Mouse (Mus musculus) CH12.LX (cell line): ENCODE data around the gene Hspb9. TPM values are rescaled to one million over a fixed set of nuclear protein-coding genes. Genes with fewer than 3 reads are reported as not detected.
A peak's percentile ranks its signal among the peaks of the same experiment; 100 is the strongest.

Experiments used
- DNase-seq: peaks from one replicate; pipeline ENCODE4 v3.0.0-alpha.2; 2013; ENCODE audit errors: extremely low read depth
- H3K27ac ChIP-seq: 2 replicates; pipeline ENCODE4 v1.5.1; 2012; ENCODE audit warnings: low read depth, mild to moderate bottlenecking, control low read depth, moderate library complexity; ENCODE audit not compliant: insufficient read depth
- H3K27me3 ChIP-seq: replicated peaks from 2 replicates; pipeline ENCODE3; 2012; ENCODE audit warnings: inconsistent platforms
- H3K36me3 ChIP-seq, 2 experiments: replicated peaks in 1 of 2; 2 replicates each; pipeline versions ENCODE3 to v1.6.1; 2012; ENCODE audit warnings: inconsistent platforms in 1 of 2, low read length in 1 of 2, mild to moderate bottlenecking in 1 of 2, mixed read lengths in 1 of 2, moderate library complexity in 1 of 2; ENCODE audit not compliant: control insufficient read depth in 1 of 2, insufficient read depth in 1 of 2
- H3K4me1 ChIP-seq, 2 experiments: 2 replicates each; pipeline ENCODE4 v1.6.1; 2012; ENCODE audit warnings: inconsistent platforms in 1 of 2, moderate library complexity in 1 of 2; ENCODE audit not compliant: insufficient read depth in 2 of 2, control insufficient read depth in 1 of 2
- H3K4me2 ChIP-seq: 2 replicates; pipeline ENCODE4 v1.6.1; 2012; ENCODE audit warnings: low read depth, mild to moderate bottlenecking, control low read depth; ENCODE audit not compliant: poor library complexity, insufficient read depth, severe bottlenecking
- H3K4me3 ChIP-seq, 3 experiments: fragments of 150-350 bp in 1 of 3; sonication (generic) in 1 of 3; replicated peaks in 1 of 3; 2 replicates each; pipeline versions ENCODE3 to v1.5.1; 2011 to 2012; ENCODE audit warnings: low read depth in 2 of 3, low read length in 2 of 3, mild to moderate bottlenecking in 2 of 3, moderate library complexity in 2 of 3, control low read depth in 1 of 3, improper control_type of control experiment in 1 of 3, inconsistent platforms in 1 of 3, mixed read lengths in 1 of 3; ENCODE audit not compliant: poor library complexity in 1 of 3
- H3K79me2 ChIP-seq: replicated peaks from 2 replicates; pipeline ENCODE4 v1.6.1; 2012; ENCODE audit warnings: mild to moderate bottlenecking, moderate library complexity; ENCODE audit not compliant: control insufficient read depth, poor library complexity, insufficient read depth, severe bottlenecking; ENCODE audit errors: extremely low read depth
- H3K9ac ChIP-seq: 2 replicates; pipeline ENCODE4 v1.6.1; 2012; ENCODE audit warnings: low read depth, mild to moderate bottlenecking, control low read depth, moderate library complexity; ENCODE audit not compliant: insufficient read depth
- H3K9me3 ChIP-seq: replicated peaks from 2 replicates; pipeline ENCODE3; 2012; ENCODE audit warnings: low read length, inconsistent platforms, mixed read lengths
- BHLHE40 ChIP-seq: IDR thresholded peaks from 2 replicates; pipeline ENCODE4 v1.6.1; 2011; ENCODE audit warnings: mild to moderate bottlenecking, low read depth, low read length, improper control_type of control experiment
- CHD1 ChIP-seq: IDR thresholded peaks from 2 replicates; pipeline ENCODE4 v1.6.1; 2012; ENCODE audit warnings: low read depth, low read length, improper control_type of control experiment, inconsistent platforms
- CHD2 ChIP-seq: IDR thresholded peaks from 2 replicates; pipeline ENCODE4 v1.6.1; 2011; ENCODE audit warnings: low read length, improper control_type of control experiment
- CTCF ChIP-seq, 2 experiments: IDR thresholded peaks in 1 of 2; conservative IDR thresholded peaks in 1 of 2; 2 replicates each; pipeline ENCODE4 v1.5.1; 2011 to 2012; ENCODE audit warnings: low read depth in 2 of 2, low read length in 2 of 2, improper control_type of control experiment in 1 of 2, inconsistent platforms in 1 of 2, mild to moderate bottlenecking in 1 of 2, moderate library complexity in 1 of 2
- E2F4 ChIP-seq: IDR thresholded peaks from 2 replicates; pipeline ENCODE4 v1.6.1; 2011; ENCODE audit warnings: low read depth, low read length, improper control_type of control experiment; ENCODE audit not compliant: insufficient replicate concordance
- ELF1 ChIP-seq: IDR thresholded peaks from 2 replicates; pipeline ENCODE4 v1.6.1; 2014; ENCODE audit warnings: low read depth, mild to moderate bottlenecking, inconsistent platforms, low read length, improper control_type of control experiment
- EP300 ChIP-seq: IDR thresholded peaks from 2 replicates; pipeline ENCODE4 v1.6.1; 2011; ENCODE audit warnings: low read length, improper control_type of control experiment
- ETS1 ChIP-seq: conservative IDR thresholded peaks from 2 replicates; pipeline ENCODE4 v1.6.1; 2012; ENCODE audit warnings: low read depth, mild to moderate bottlenecking, inconsistent platforms, low read length, improper control_type of control experiment, moderate library complexity
- GABPA ChIP-seq: IDR thresholded peaks from 2 replicates; pipeline ENCODE4 v1.6.1; 2012; ENCODE audit warnings: low read depth, low read length, improper control_type of control experiment, inconsistent platforms; ENCODE audit not compliant: insufficient replicate concordance
- HCFC1 ChIP-seq: IDR thresholded peaks from 2 replicates; pipeline ENCODE4 v1.6.1; 2012; ENCODE audit warnings: low read depth, mild to moderate bottlenecking, inconsistent platforms, low read length, improper control_type of control experiment
- IRF4 ChIP-seq: IDR thresholded peaks from 2 replicates; pipeline ENCODE4 v1.6.1; 2014; ENCODE audit warnings: low read depth, mild to moderate bottlenecking, inconsistent platforms, low read length, improper control_type of control experiment
- JUND ChIP-seq: conservative IDR thresholded peaks from 2 replicates; pipeline ENCODE4 v1.6.1; 2011; ENCODE audit warnings: low read depth, low read length, improper control_type of control experiment
- KAT2A ChIP-seq: IDR thresholded peaks from 2 replicates; pipeline ENCODE4 v1.6.1; 2012; ENCODE audit warnings: low read length, improper control_type of control experiment, inconsistent platforms; ENCODE audit not compliant: insufficient replicate concordance
- MAX ChIP-seq: IDR thresholded peaks from 2 replicates; pipeline ENCODE4 v1.6.1; 2011; ENCODE audit warnings: low read length, improper control_type of control experiment
- MXI1 ChIP-seq: IDR thresholded peaks from 2 replicates; pipeline ENCODE4 v1.6.1; 2011; ENCODE audit warnings: mild to moderate bottlenecking, low read depth, low read length, improper control_type of control experiment
- MYC ChIP-seq: IDR thresholded peaks from 2 replicates; pipeline ENCODE4 v1.6.1; 2011; ENCODE audit warnings: low read depth, mild to moderate bottlenecking, improper control_type of control experiment, low read length
- NELFE ChIP-seq: IDR thresholded peaks from 2 replicates; pipeline ENCODE4 v1.6.1; 2011; ENCODE audit warnings: low read depth, low read length, improper control_type of control experiment
- NRF1 ChIP-seq: IDR thresholded peaks from 2 replicates; pipeline ENCODE4 v1.6.1; 2014; ENCODE audit warnings: low read depth, mild to moderate bottlenecking, inconsistent platforms, low read length, improper control_type of control experiment, moderate library complexity
- PAX5 ChIP-seq: IDR thresholded peaks from 2 replicates; pipeline ENCODE4 v1.6.1; 2012; ENCODE audit warnings: low read length, inconsistent platforms, mixed read lengths
- POLR2A ChIP-seq: IDR thresholded peaks from 2 replicates; pipeline ENCODE4 v1.6.1; 2011; ENCODE audit warnings: low read depth, mild to moderate bottlenecking, improper control_type of control experiment, low read length
- POLR2AphosphoS2 ChIP-seq: IDR thresholded peaks from 2 replicates; pipeline ENCODE4 v1.6.1; 2011; ENCODE audit warnings: low read depth, low read length, improper control_type of control experiment
- RAD21 ChIP-seq: IDR thresholded peaks from 2 replicates; pipeline ENCODE4 v1.6.1; 2011; ENCODE audit warnings: low read depth, mild to moderate bottlenecking, low read length, improper control_type of control experiment, moderate library complexity
- RCOR1 ChIP-seq: conservative IDR thresholded peaks from 2 replicates; pipeline ENCODE4 v1.6.1; 2012; ENCODE audit warnings: low read depth, mild to moderate bottlenecking, inconsistent platforms, low read length, improper control_type of control experiment
- TBP ChIP-seq: conservative IDR thresholded peaks from 2 replicates; pipeline ENCODE4 v1.6.1; 2011; ENCODE audit warnings: low read depth, low read length, improper control_type of control experiment
- UBTF ChIP-seq: IDR thresholded peaks from 2 replicates; pipeline ENCODE4 v1.6.1; 2012; ENCODE audit warnings: low read depth, mild to moderate bottlenecking, inconsistent platforms, low read length, improper control_type of control experiment, moderate library complexity
- USF1 ChIP-seq: IDR thresholded peaks from 2 replicates; pipeline ENCODE4 v1.6.1; 2014; ENCODE audit warnings: low read depth, mild to moderate bottlenecking, inconsistent platforms, low read length, improper control_type of control experiment
- USF2 ChIP-seq: conservative IDR thresholded peaks from 2 replicates; pipeline ENCODE4 v1.6.1; 2011; ENCODE audit warnings: low read depth, low read length, improper control_type of control experiment
- ZKSCAN1 ChIP-seq: IDR thresholded peaks from 2 replicates; pipeline ENCODE4 v1.6.1; 2012; ENCODE audit warnings: low read depth, inconsistent platforms, low read length, improper control_type of control experiment, borderline replicate concordance
- ZMIZ1 ChIP-seq: IDR thresholded peaks from 2 replicates; pipeline ENCODE4 v1.6.1; 2012; ENCODE audit warnings: low read depth, mild to moderate bottlenecking, inconsistent platforms, low read length, improper control_type of control experiment
- ZNF384 ChIP-seq: IDR thresholded peaks from 2 replicates; pipeline ENCODE4 v1.6.1; 2012; ENCODE audit warnings: low read depth, low read length, improper control_type of control experiment, inconsistent platforms
- dilution Hi-C: fragments of 300-500 bp; cut with MboI; formaldehyde crosslinking; loops from 2 replicates; pipeline ENCODE4 v1.14.3; 2020; ENCODE audit warnings: low sequenced_read_pairs; ENCODE audit not compliant: extremely low pct_unique_long_range_greater_than_20kb, extremely low pct_ligation_motif_present
- in situ Hi-C: fragments of 300-500 bp; cut with MboI; formaldehyde crosslinking; loops from 3 replicates; pipeline ENCODE4 v1.14.3; 2019; ENCODE audit warnings: low sequenced_read_pairs, low pct_ligation_motif_present, low pct_unique_long_range_greater_than_20kb, mixed read lengths
- polyA plus RNA-seq: library from polyadenylated mRNA; unstranded; fragments of >175 nt; gene quantifications from 2 replicates; pipeline ENCODE4 v1.2.1, GENCODE M21; 2012; ENCODE audit warnings: low read depth; ENCODE audit not compliant: insufficient read length
- total RNA-seq, 2 experiments: library from RNA; depleted of rRNA; stranded (reverse); fragments of 300-350 nt in 1 of 2; fragments of >200 nt in 1 of 2; gene quantifications; 2 replicates each; pipeline ENCODE4 v1.2.3; 2012 to 2014

Hspb9 gene
- total and polyA plus RNA-seq, 3 experiments = 0.54 TPM; not detected in 2

DNA sequence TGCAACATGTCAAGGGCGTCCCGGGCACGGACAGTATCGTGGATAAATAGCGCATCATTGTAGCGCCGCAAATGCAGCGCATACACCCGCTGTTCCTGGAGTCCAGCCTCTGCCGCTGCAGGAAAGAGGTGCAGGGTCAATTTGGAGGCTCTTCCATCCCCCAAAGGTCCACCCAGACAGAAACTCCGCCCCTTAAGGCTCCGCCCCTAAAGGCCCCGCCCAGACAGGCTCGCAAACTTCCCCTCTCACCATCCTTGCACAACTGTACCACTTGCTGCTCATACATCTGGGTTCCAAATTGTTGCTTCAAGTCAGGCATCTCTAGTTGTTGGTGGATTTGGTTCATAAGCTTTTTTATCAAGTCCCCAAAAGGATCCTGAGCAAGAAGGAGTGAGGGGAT, 12.3 kb upstream of the Hspb9 start:
- H3K9ac ChIP-seq = no peak overlapping the region
- H3K27ac ChIP-seq = no peak overlapping the region
- H3K36me3 ChIP-seq = peaks cover 20 to 64% of the 10 kb centered on the region in 2 experiments
- H3K79me2 ChIP-seq = no peaks in the 10 kb centered on the region
- no peak overlapping the region for H3K4me2 ChIP-seq
- peaks cover 22 to 39% of the 10 kb centered on the region in 2 experiments for H3K4me1 ChIP-seq
- in situ Hi-C loops (no loop called here), dilution Hi-C loops (no loop called here)
- H3K4me3 ChIP-seq = no peak overlapping the region
- no peaks in the 10 kb centered on the region for H3K27me3 ChIP-seq
- TF ChIP-seq NELFE (no peak), POLR2A (no peak), CTCF (conservative IDR thresholded peaks at IDR 0.05 in 1 of 2, IDR thresholded peaks at IDR 0.05 in 1 of 2; ENCODE audit: low read depth in 2 of 2, low read length in 2 of 2) (no peak), E2F4 (no peak), USF1 (no peak), ZMIZ1 (no peak), RCOR1 (no peak), JUND (no peak), CHD1 (no peak), IRF4 (no peak), POLR2AphosphoS2 (no peak), HCFC1 (no peak), EP300 (no peak), TBP (no peak), ETS1 (no peak), USF2 (no peak), KAT2A (no peak), UBTF (no peak), ZKSCAN1 (no peak)
- no peaks in the 10 kb centered on the region for H3K9me3 ChIP-seq
- peak; percentile 64 for DNase-seq

DNA sequence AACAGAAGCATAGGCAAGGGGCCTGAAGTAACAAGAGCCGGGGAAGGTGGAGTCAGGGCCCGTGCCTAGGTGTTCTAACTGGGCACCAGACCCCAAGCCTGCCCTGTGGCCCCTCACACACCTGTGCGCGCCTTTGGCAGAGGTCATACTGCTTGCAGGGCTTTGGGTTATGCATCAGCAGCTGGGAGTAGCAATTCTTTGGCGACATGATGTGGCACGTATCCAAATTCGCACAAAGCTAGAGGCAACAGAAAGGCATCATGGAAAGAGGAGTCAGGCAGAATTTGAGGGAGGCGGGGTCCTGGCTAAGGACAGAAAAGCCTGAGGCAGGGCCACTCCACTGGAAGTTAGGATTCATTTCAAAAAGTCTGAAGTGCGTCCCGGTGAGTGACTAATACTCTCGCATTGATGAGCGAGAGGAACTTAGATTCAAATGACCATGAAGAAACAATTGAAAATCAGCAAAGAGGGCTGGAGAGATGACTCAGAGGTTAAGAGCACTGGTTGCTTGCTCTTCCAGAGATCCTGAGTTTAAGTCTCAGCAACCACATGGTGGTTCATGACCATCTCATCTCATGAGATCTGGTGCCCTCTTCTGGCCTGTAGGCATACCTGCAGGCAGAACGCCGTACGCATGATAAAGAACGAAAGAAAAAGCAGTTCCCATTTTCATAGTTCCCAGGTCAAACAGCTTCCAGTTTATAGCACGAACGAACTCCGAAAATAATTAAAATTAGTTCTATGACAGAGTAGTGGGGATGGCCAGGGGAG, 11.4 kb upstream of the Hspb9 start:
- Histone ChIP-seq H3K27me3 (no peaks in the 10 kb centered on the region), H3K4me2 (peak overlapping the region; percentile 86), H3K27ac (no peak overlapping the region), H3K4me3 (peak overlapping the region; percentile 41 to 56 (median 50)), H3K4me1 (peaks cover 22 to 48% of the 10 kb centered on the region in 2 experiments), H3K9me3 (no peaks in the 10 kb centered on the region), H3K79me2 (no peaks in the 10 kb centered on the region), H3K9ac (peak overlapping the region; percentile 50), H3K36me3 (peaks cover 26 to 66% of the 10 kb centered on the region in 2 experiments)
- dilution Hi-C loops (no loop called here), in situ Hi-C loops (no loop called here)
- DNase-seq = peak; percentile 95
- TF ChIP-seq IRF4 (peak; percentile 84), RAD21 (peak; percentile 95), POLR2AphosphoS2 (no peak), TBP (0 out of 2 replicates have a peak, but pooled peaks have one; percentile 52), ETS1 (0 out of 2 replicates have a peak, but pooled peaks have one; percentile 16), RCOR1 (no peak), USF2 (no peak), HCFC1 (no peak; the same call in 1 of the 2 replicates), BHLHE40 (no peak), EP300 (no peak), ZNF384 (peak; percentile 69; the same call in 1 of the 2 replicates), CTCF (conservative IDR thresholded peaks at IDR 0.05 in 1 of 2, IDR thresholded peaks at IDR 0.05 in 1 of 2; ENCODE audit: low read depth in 2 of 2, low read length in 2 of 2) (peak; percentile 95 to 98), MXI1 (peak; percentile 77), MAX (peak; percentile 93), MYC (peak; percentile 100), PAX5 (no peak), UBTF (peak; percentile 34; the same call in 1 of the 2 replicates), CHD2 (no peak), ELF1 (peak; percentile 15; the same call in 1 of the 2 replicates), JUND (peak; percentile 69; the same call in 1 of the 2 replicates), NRF1 (no peak; the same call in 1 of the 2 replicates), GABPA (no peak)
